Mouse (Mus musculus) small intestine, adult 2 months (tissue): ENCODE results near the gene Olfr1316. TPM values are rescaled to one million over a fixed set of nuclear protein-coding genes. Genes with fewer than 3 reads are reported as not detected.

Source experiments
- H3K27ac ChIP-seq: fragments of 200-500 bp; 2 replicates; pipeline ENCODE4 v1.5.1; 2012; ENCODE audit warnings: low read depth, low read length, control low read depth, inconsistent platforms; ENCODE audit not compliant: insufficient read depth
- H3K27me3 ChIP-seq: fragments of 200-500 bp; 2 replicates; pipeline ENCODE4 v1.6.1; 2012; ENCODE audit warnings: mild to moderate bottlenecking, moderate library complexity, low read length, inconsistent platforms; ENCODE audit not compliant: control insufficient read depth, insufficient read depth
- H3K36me3 ChIP-seq: fragments of 200-500 bp; 2 replicates; pipeline ENCODE4 v1.6.1; 2012; ENCODE audit warnings: mild to moderate bottlenecking, low read length, control low read depth, inconsistent platforms; ENCODE audit not compliant: control insufficient read depth, insufficient read depth
- H3K4me1 ChIP-seq: fragments of 200-500 bp; 2 replicates; pipeline ENCODE4 v1.6.1; 2012; ENCODE audit warnings: low read length, inconsistent platforms, mixed read lengths; ENCODE audit not compliant: control insufficient read depth, insufficient read depth, insufficient read length
- H3K4me3 ChIP-seq: fragments of 200-500 bp; 2 replicates; pipeline ENCODE4 v1.5.1; 2012; ENCODE audit warnings: low read depth, mild to moderate bottlenecking, control low read depth, inconsistent platforms, low read length, moderate library complexity
- CTCF ChIP-seq: fragments of 200-500 bp; IDR thresholded peaks from 2 replicates; pipeline ENCODE4 v1.5.1; 2012; ENCODE audit warnings: low read depth, mild to moderate bottlenecking, control low read depth, inconsistent platforms, low read length, moderate library complexity, mixed read lengths; ENCODE audit not compliant: insufficient replicate concordance, insufficient read length; ENCODE audit errors: extremely low read depth
- POLR2A ChIP-seq: fragments of 200-500 bp; IDR thresholded peaks from 2 replicates; pipeline ENCODE4 v1.6.1; 2012; ENCODE audit warnings: low read depth, mild to moderate bottlenecking, control low read depth, inconsistent platforms, low read length, moderate library complexity
- WGBS: fragments of 180-500 bp; shearing (Covaris S2); methylation state at CpG from one replicate; pipeline ENCODE4 v1.1.7; 2018; 5-methylcytosine and 5-hydroxymethylcytosine counted together
- polyA plus RNA-seq: library from polyadenylated mRNA; depleted of rRNA; stranded (reverse); fragments of >200 nt; gene quantifications from 2 replicates; pipeline ENCODE4 v1.2.3, GENCODE M21; 2012; rRNA removed

The Olfr1316 gene
- not detected in 2 replicates for polyA plus RNA-seq

DNA sequence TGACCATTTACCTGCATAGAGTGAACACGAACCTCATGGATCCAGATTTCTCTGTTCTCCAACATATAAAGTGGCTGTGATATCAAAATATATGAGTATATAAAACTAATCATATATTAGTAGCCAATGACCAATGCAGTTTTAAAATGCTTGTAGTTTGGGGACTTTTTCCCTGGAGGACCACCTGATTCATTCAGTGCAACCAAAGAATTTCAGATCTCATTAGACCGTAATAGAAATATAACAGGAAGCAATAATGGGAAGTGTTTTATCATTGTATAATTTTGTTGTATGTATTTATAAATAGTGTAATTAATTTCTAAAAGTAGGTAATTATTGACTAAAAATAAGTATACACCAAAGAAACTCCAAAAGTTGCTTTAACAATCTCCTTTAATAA, at the start of gene Olfr1316:
Gene Olfr1316 (minus strand): TSS at position 101 of the 400 bp plus-strand sequence.
- Histone ChIP-seq H3K36me3 (no peaks in the 10 kb centered on the region), H3K4me3 (no peak within 1 kb of the TSS), H3K27ac (no peak within 1 kb of the TSS), H3K4me1 (no peaks in the 10 kb centered on the region), H3K27me3 (no peaks in the 10 kb centered on the region)
- no peak for TF ChIP-seq CTCF
- TF ChIP-seq POLR2A, result no peak
- 72% methylated on average over 2 of the region's 2 CpGs for WGBS

- Histone ChIP-seq H3K4me3 (no peak within 1 kb of the TSS), H3K27ac (no peak within 1 kb of the TSS)
- TF ChIP-seq CTCF (no peak), POLR2A (no peak)
These were observed 19.1 kb upstream of the Olfr1316 start, which contains the start of gene Olfr1318 for GRCm38 (mm10) chr2:112153898-112154297. Gene Olfr1318 (plus strand): TSS chr2:112154198.

GRCm38 (mm10) chr2:112140029-112140428, 5.3 kb upstream of the Olfr1316 start, which contains the start of gene Olfr1317:
Gene Olfr1317 (plus strand): TSS chr2:112140329.
- Histone ChIP-seq H3K4me3 (no peak within 1 kb of the TSS), H3K4me1 (no peaks in the 10 kb centered on the region), H3K36me3 (no peaks in the 10 kb centered on the region), H3K27me3 (no peaks in the 10 kb centered on the region), H3K27ac (no peak within 1 kb of the TSS)
- TF ChIP-seq POLR2A, result no peak
- TF ChIP-seq CTCF, result no peak
- WGBS, result 75% methylated on average over 2 of the region's 2 CpGs

More at GRCm38 (mm10) chr2:112153898-112154297, 19.1 kb upstream of the Olfr1316 start, which contains the start of gene Olfr1318:
- Histone ChIP-seq H3K36me3 (no peaks in the 10 kb centered on the region), H3K4me1 (no peaks in the 10 kb centered on the region), H3K27me3 (no peaks in the 10 kb centered on the region)

GRCm38 (mm10) chr2:112115340-112115739, 19.4 kb downstream of the Olfr1316 start, which contains the start of gene Olfr1315-ps1:
Gene Olfr1315-ps1 (minus strand): TSS chr2:112115440.
- Histone ChIP-seq H3K4me1 (no peaks in the 10 kb centered on the region), H3K36me3 (no peaks in the 10 kb centered on the region), H3K27ac (no peak within 1 kb of the TSS), H3K4me3 (no peak within 1 kb of the TSS), H3K27me3 (no peaks in the 10 kb centered on the region)
- TF ChIP-seq POLR2A (no peak), CTCF (no peak)
- 70% methylated on average over 1 of the region's 1 CpGs for WGBS

- Histone ChIP-seq H3K36me3 (no peaks in the 10 kb centered on the region), H3K27me3 (no peaks in the 10 kb centered on the region), H3K4me3 (no peak within 1 kb of the TSS), H3K4me1 (no peaks in the 10 kb centered on the region), H3K27ac (no peak within 1 kb of the TSS)
- TF ChIP-seq POLR2A (no peak), CTCF (no peak)
These were observed 38.1 kb downstream of the Olfr1316 start, which contains the start of gene Olfr1314 for GRCm38 (mm10) chr2:112096681-112097080. Gene Olfr1314 (minus strand): TSS chr2:112096781.

GRCm38 (mm10) chr2:112077743-112078142, 57.0 kb downstream of the Olfr1316 start, which contains the start of gene Olfr1313:
Gene Olfr1313 (minus strand): TSS chr2:112077843.
- H3K4me1 ChIP-seq, result no peaks in the 10 kb centered on the region
- H3K36me3 ChIP-seq, result no peaks in the 10 kb centered on the region
- H3K4me3 ChIP-seq, result no peak within 1 kb of the TSS
- no peak for TF ChIP-seq POLR2A
- no peak for TF ChIP-seq CTCF
- H3K27ac ChIP-seq, result no peak within 1 kb of the TSS
- H3K27me3 ChIP-seq, result no peaks in the 10 kb centered on the region

Other genes starting within 250 kb of the Olfr1316 start
- not detected in 2 replicates for gene Olfr1306, start 218.7 kb downstream of the Olfr1316 start, polyA plus RNA-seq
- not detected in 2 replicates for gene Olfr1307, start 185.5 kb downstream of the Olfr1316 start, polyA plus RNA-seq
- gene Olfr1308, start 170.0 kb downstream of the Olfr1316 start, polyA plus RNA-seq, result not detected in 2 replicates
- not detected in 2 replicates for gene Olfr1309, start 144.7 kb downstream of the Olfr1316 start, polyA plus RNA-seq
- gene Olfr1310, start 122.3 kb downstream of the Olfr1316 start, polyA plus RNA-seq, result not detected in 2 replicates
- gene Olfr1311, start 110.6 kb downstream of the Olfr1316 start, polyA plus RNA-seq, result not detected in 2 replicates
- gene Olfr1312, start 84.7 kb downstream of the Olfr1316 start, polyA plus RNA-seq, result not detected in 2 replicates
- not detected in 2 replicates for gene Olfr1313, start 57.1 kb downstream of the Olfr1316 start, polyA plus RNA-seq
- not detected in 2 replicates for gene Olfr1314, start 38.2 kb downstream of the Olfr1316 start, polyA plus RNA-seq
- gene Olfr1315-ps1, start 19.5 kb downstream of the Olfr1316 start, polyA plus RNA-seq, result not detected in 2 replicates
- gene Olfr1317, start 5.4 kb upstream of the Olfr1316 start, polyA plus RNA-seq, result not detected in 2 replicates
- gene Olfr1318, start 19.2 kb upstream of the Olfr1316 start, polyA plus RNA-seq, result not detected in 2 replicates
- 28.5 and 38.7 TPM in 2 replicates for gene Lpcat4, start 104.5 kb upstream of the Olfr1316 start, polyA plus RNA-seq
- not detected in 2 replicates for gene Nutm1, start 124.3 kb upstream of the Olfr1316 start, polyA plus RNA-seq
- gene Nop10, start 126.9 kb upstream of the Olfr1316 start, polyA plus RNA-seq, result 19.4 and 20.3 TPM in 2 replicates
- gene Slc12a6, start 130.8 kb upstream of the Olfr1316 start, polyA plus RNA-seq, result 7.6 and 17.6 TPM in 2 replicates
- gene Gm21985, start 131.3 kb upstream of the Olfr1316 start, polyA plus RNA-seq, result not detected in 2 replicates
- 47.2 and 61.4 TPM in 2 replicates for gene Emc4, start 233.1 kb upstream of the Olfr1316 start, polyA plus RNA-seq
- 0.06 and 0.27 TPM in 2 replicates for gene Katnbl1, start 244.2 kb upstream of the Olfr1316 start, polyA plus RNA-seq